Mouse (Mus musculus) layer of hippocampus, postnatal 36 days (tissue): ENCODE measurements around the gene Rcan3. TPM values are rescaled to one million over a fixed set of nuclear protein-coding genes. Genes with fewer than 3 reads are reported as not detected.

Source experiments
- DNase-seq, 2 experiments: peaks; one replicate each; pipeline ENCODE4 v3.0.0; 2022
- total RNA-seq, 2 experiments: library from RNA; stranded (reverse); gene quantifications; 2 replicates each; pipeline ENCODE4 v1.2.3; 2021

Gene Rcan3
- total RNA-seq, 2 experiments from 2014 or later: 26.8 to 27.5 TPM

DNA sequence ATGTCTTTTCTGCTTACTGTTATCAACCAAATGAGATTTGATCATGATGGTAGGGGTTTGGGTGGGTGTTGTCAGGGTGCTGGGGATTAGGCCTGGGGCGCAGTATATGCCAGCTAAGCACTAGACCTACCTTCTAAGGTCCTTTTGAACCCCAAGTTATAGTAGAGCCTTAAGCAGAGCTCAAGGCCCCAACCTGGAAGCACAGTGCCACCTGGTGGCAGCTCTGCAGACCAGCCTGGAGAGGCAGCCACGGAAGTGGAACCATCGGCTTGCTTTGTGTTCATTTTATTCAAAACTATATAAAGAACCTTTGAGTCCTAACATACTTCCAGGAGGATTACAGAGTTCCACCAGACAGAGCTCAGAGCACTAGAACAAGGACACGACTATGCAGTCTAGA is 22.0 kb downstream of the Rcan3 start:
- DNase-seq: peak; percentile 19 to 28

GRCm38 (mm10) chr4:135406180-135406579 is 27.5 kb downstream of the Rcan3 start:
- no peak for DNase-seq

GRCm38 (mm10) chr4:135404916-135405315 is 28.7 kb downstream of the Rcan3 start:
- DNase-seq: no peak

DNA sequence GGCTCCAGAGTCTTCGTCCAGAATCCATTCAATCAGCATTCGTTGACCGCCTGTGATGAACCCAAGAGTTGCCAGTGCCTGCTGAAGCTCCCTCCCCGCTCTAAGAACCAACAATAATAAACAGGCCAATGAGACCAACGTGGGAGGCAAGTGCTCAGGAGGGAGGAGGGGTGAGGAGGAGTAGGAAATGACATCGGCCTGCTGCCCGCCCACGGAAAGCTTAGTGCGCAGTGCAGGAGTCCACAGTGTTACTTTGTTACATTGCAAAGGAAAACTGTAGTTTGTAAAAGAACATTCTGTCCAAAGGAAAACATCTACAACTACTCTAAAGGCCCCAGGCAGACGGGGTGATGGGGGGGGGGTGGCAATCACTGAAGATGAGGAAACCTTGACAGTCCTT is 29.6 kb downstream of the Rcan3 start:
- no peak for DNase-seq

GRCm38 (mm10) chr4:135401881-135402280 is 31.8 kb downstream of the Rcan3 start:
- DNase-seq: no peak

- DNase-seq: no peak
Measured at GRCm38 (mm10) chr4:135397991-135398390, 35.7 kb downstream of the Rcan3 start, which contains the start of gene Ncmap. Gene Ncmap (minus strand): TSS chr4:135398227.

DNA sequence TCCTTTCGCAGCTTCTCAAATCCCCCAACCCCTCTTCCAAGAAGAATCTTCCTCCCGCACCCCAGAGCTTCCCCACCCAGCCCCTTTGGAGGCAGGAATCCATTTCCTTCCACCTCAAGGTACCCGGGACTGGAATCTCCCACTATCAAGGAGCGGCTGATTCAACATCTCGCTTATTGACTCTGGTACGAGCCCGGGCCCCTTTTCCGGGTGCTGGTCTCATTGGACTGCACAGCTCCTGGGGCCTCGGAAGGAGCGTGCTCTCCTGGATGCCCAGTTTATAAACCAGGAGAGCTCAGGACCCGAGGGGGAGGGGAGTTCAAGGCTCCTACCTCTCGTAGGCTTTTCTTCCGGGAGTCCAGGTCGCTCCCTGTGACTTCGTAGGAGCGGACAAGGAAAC is 36.1 kb downstream of the Rcan3 start:
- no peak for DNase-seq

GRCm38 (mm10) chr4:135396303-135396702 is 37.4 kb downstream of the Rcan3 start:
- DNase-seq: no peak

GRCm38 (mm10) chr4:135395375-135395774 is 38.3 kb downstream of the Rcan3 start:
- no peak for DNase-seq

GRCm38 (mm10) chr4:135394666-135395065 is 39.0 kb downstream of the Rcan3 start:
- no peak for DNase-seq

DNA sequence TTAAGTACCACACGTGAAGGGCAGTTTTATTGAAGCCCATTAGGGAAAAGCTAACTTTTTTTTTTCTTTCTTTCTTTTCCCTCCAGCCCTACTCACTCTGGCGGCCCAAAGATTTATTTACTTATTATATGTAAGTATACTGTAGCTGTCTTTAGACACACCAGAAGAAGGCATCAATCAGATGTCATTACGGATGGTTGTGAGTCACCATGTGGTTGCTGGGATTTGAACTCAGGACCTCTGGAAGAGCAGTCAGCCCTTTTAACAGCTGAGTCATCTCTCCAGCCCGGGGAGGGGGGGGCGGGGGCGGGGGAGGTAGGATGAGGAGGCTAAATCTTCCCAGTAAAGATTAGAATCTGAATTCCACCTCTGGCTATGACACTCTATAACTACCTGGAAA is 40.3 kb downstream of the Rcan3 start:
- DNase-seq: no peak

GRCm38 (mm10) chr4:135392801-135393200 is 40.9 kb downstream of the Rcan3 start:
- DNase-seq: no peak

GRCm38 (mm10) chr4:135391014-135391413 is 42.6 kb downstream of the Rcan3 start:
- no peak for DNase-seq

DNA sequence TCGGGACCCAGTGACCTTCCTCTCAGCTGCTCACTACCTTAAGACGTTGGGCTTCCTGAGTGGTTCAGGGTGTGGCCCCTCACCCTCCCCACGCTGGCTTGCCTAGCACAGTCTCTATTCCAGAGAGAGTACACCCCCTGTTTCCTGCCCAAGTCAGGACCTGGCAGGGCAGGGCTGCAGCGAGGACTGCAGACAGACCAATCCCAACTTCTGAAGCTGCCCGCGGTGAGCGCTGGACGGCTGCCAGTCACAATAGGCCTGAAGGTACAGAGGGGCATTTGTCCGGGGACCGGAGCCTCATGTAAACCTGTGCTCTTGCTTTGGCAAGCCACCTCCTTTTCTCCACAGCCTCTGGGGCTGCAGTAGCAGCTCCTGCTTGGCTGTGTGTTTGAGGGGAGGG is 48.0 kb downstream of the Rcan3 start:
- DNase-seq: no peak

DNA sequence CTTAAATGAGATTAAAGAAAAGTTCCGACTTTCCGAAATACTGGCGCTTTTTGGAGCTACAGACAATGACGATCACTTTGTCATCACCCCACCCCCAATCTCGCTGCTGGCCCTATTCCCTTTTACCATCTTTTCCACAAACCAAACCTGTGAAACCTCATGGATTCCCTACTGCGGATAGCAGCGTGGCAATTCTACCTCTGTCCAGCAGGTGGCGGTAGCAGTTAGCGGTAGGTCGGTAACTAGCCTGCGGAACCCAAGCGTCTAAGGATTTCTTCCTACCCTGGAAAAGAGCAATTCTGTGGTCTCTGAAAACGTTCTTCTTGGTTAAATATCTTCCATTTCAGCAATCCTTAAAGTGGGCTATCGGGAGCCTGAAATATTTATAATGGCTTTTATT is 51.3 kb downstream of the Rcan3 start:
- DNase-seq: peak; percentile 51 to 60

DNA sequence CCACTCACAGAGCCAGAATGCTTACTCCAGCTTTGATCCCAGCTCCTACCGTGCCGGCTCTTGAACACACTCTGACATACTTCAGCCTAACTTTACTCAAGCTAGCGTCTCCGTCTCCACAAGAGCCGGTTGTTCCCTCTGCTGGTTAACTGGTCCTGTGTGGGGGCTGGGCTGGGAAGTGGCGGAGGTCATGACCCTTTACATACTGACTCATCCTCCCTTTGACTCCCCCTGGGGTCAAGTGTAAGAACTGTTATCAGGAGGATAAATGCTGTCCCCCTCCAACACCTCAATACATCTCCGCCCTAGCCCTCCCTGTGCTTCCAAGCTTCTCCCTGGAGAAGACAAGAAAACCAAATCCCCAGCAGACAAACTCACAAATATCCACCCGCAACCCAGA is 52.3 kb downstream of the Rcan3 start:
- no peak for DNase-seq

DNA sequence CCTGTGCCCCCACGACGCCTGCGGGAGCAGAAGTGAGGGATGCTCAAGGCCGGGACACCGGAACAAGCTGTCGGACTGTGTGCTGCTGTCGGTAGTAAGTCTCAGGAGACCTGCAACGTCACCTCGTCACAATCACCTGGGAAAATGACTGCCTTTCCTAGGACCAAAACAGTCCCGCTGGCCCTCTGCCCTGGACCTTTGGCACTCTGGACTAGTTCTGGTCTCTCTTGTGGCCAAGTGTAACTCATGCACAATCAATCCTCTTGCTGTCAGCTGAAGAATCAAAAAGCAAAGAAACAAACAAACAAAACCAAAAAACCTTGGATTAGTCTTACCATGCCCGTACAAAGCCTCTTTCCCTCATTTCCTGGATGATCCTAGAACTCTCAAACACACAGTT is 56.4 kb downstream of the Rcan3 start:
- DNase-seq: no peak

DNA sequence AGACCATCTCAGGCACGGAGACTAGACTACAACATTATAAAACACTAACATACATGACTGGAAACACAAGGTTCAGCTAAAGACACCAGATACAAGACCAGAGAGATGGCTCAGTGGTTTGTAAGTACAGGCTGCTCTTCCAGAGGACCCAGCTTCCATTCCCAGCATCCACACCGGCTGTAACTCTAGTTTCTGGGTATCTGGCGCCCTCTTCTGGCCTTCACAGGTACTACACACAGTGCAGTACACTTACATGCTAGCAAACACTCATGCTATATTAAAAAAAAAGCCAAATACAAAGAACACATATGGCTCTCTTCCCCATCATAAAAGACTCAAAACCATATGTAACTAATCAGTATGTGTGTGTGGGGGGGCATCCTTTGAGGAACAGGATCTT is 58.2 kb downstream of the Rcan3 start:
- DNase-seq: no peak

DNA sequence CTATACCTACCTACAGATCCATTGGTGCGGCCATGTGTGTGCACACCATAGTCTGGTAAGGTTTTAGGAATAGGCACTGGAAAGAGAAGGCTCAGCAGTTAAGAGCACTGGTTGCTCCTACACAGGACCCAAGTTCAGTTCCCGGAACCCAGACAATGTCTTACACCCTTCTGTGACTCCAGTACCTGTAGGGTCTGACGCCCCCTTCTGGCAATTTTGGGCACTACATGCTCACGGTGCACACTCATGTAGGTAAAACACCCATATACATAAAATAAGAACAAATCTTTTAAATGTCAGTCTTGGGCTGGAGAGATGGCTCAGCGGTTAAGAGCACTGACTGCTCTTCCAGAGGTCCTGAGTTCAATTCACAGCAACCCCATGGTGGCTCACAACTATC is 60.4 kb downstream of the Rcan3 start:
- DNase-seq: no peak

DNA sequence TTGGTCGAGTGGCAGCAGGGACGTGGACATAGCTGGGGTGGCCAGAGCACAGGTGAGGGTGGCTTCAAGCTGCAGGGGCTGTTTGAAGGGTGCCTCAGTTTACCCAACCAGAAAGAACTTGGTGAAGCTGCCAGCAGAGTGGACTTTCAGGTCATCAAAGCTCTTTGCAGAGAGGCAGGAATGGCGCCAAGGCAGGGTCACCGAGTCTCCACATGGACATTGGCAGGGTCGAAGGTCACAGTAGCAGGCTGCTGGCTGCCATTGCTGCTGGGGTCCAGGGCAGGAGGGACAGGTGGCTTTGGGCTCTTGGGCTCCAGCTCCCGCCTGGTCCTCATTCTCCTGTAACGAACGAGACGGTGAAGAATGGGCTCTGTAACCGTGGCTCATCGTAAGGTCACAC is 63.3 kb downstream of the Rcan3 start:
- DNase-seq: no peak

- peak; percentile 19 to 23 for DNase-seq
Measured at GRCm38 (mm10) chr4:135362828-135363227, 70.8 kb downstream of the Rcan3 start.
